In the genomic region with DNA sequence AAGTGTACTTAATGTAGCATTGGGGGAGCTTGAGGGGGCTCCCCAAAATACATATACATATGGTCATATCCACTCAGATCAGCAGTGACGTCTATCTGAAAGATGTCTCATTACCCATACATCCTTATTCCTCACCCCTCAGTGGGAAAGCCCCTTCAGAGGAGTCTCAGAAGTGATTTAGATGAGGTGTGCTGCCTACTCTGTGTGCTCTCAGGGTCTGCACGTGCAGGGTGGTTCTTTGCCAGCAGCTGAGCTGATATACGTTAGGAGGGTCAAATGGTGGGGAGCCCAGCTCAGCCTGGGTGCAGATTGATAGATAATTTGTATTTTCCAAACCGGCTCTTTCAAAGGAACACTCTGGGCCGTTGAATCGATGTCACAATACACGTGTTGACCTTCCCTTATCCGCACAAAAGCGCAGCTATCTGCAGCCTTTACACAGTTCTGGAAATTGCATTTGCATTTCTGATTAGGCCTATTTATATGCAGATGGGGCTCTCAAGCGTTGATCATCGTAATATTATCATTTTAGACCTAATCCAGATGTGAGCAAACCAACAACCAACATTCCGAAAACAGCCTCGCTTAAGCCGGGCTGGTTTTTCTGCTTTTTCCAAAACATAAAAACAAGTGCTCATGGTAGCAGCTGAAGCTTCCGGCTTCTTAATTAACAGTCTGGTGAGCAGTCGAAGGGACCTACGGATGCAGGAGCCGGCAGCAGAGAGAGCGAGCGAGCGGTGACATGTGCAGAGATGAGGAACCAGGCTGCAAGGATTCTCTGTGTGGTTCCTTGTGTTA, we compare ENCODE assay signal across 9 mouse cellular contexts.
DNase-seq lines count a peak whose midpoint lies in the region; ATAC-seq and TF ChIP-seq lines count a peak whose summit lies in the region.
"Had no signal": no experiment of that assay in that cellular context is flagged by ENCODE, and none has a peak within 500 bp of the region (broad histone marks: within the 10 kb centered on the region; RNA-seq: fewer than 3 reads in every experiment).

No protein-coding gene starts in this region.

- H3K27ac ChIP-seq in heart, embryonic 16.5 days (ENCODE audit: low read length): no peak overlapping the region

- H3K79me2 ChIP-seq in myocyte (ENCODE audit: control insufficient read depth, insufficient read depth): no peaks in the 10 kb centered on the region

- H3K27me3 ChIP-seq in heart, embryonic 16.5 days (ENCODE audit: control insufficient read depth, insufficient read depth, low read length): peaks cover 14% of the 10 kb centered on the region
- H3K27me3 ChIP-seq in myocyte (ENCODE audit: control insufficient read depth, insufficient read depth, insufficient read length): no peaks in the 10 kb centered on the region

- intact Hi-C loops in heart, postnatal 10 days (cut with DNase I): loop anchor here (1.0 to 5.0 kb wide), 2 partner anchors 100 to 431 kb away; no protein-coding TSS in a partner anchor

- H3K4me3 ChIP-seq in heart, embryonic 16.5 days (ENCODE audit: low read length): no peak overlapping the region; the same call in 1 of the 2 replicates
- no peak overlapping the region for H3K4me3 ChIP-seq in myocyte

- 16% methylated on average over 21 of the region's 21 CpGs for WGBS in heart, embryonic 16.5 days

- no peaks in the 10 kb centered on the region for H3K36me3 ChIP-seq in heart, embryonic 16.5 days (ENCODE audit: control insufficient read depth, insufficient read depth)
- H3K36me3 ChIP-seq in myocyte (ENCODE audit: control insufficient read depth, insufficient read depth): no peaks in the 10 kb centered on the region
- H3K36me3 ChIP-seq: G1E had no signal

- no peak for TF ChIP-seq POLR2A in myocyte (IDR thresholded peaks at IDR 0.05; ENCODE audit: insufficient read length, low read depth)

- no peak overlapping the region for H3ac ChIP-seq in myocyte (ENCODE audit: control insufficient read depth, insufficient read length)

- DNase-seq in heart, postnatal 10 days: no peak
- DNase-seq in R1 (ENCODE audit: low read depth, low spot score) (peak; percentile 18), MN1 (ENCODE audit: low spot score) (no peak)
- no peak for DNase-seq in adrenal gland, adult 2 months

- ATAC-seq in heart, embryonic 16.5 days (replicated peaks; ENCODE audit: extremely low read depth, insufficient read depth, low FRiP score): no peak
- ATAC-seq in granulocyte monocyte progenitor cell, adult 5-6 weeks (replicated peaks; ENCODE audit: poor library complexity, severe bottlenecking): peak; percentile 52; the same call in 1 of the 2 replicates
- ATAC-seq in erythroid progenitor cell, adult 5-6 weeks (replicated peaks; ENCODE audit: low FRiP score, poor library complexity, severe bottlenecking): no peak

- peaks cover 9% of the 10 kb centered on the region for H3K4me1 ChIP-seq in heart, embryonic 16.5 days (ENCODE audit: control insufficient read depth, insufficient read depth, low read length)

- no peaks in the 10 kb centered on the region for H3K9me3 ChIP-seq in heart, embryonic 16.5 days (replicated peaks; ENCODE audit: control insufficient read depth, low read length)
- H3K9me3 ChIP-seq: G1E had no signal

- peak overlapping the region; percentile 51 for H3K4me2 ChIP-seq in heart, embryonic 16.5 days (ENCODE audit: low read depth, low read length)
- H3K4me2 ChIP-seq in myocyte (ENCODE audit: low read depth): peak overlapping the region; percentile 66

- no peak overlapping the region for H3K9ac ChIP-seq in heart, embryonic 16.5 days (ENCODE audit: low read length)

TF ChIP-seq in myocyte, 11 proteins besides CTCF, POLR2A, EP300 and RAD21:
- TF ChIP-seq SRF (IDR thresholded peaks at IDR 0.05; ENCODE audit: control insufficient read depth, insufficient read length, low read depth): no peak
- TF ChIP-seq REST (IDR thresholded peaks at IDR 0.05; ENCODE audit: insufficient read depth, insufficient read length): no peak
- TF ChIP-seq USF1 (IDR thresholded peaks at IDR 0.05; ENCODE audit: low read depth): no peak
- no peak for TF ChIP-seq MYOD1 (IDR thresholded peaks at IDR 0.05; ENCODE audit: control insufficient read depth in 1 of 3, insufficient read length in 2 of 3, low read depth in 2 of 3)
- no peak for TF ChIP-seq TCF3 (IDR thresholded peaks at IDR 0.05; ENCODE audit: insufficient read length, low read depth)
- no peak for TF ChIP-seq CEBPB (IDR thresholded peaks at IDR 0.05; ENCODE audit: insufficient read depth, poor library complexity, severe bottlenecking)
- TF ChIP-seq MAX (IDR thresholded peaks at IDR 0.05; ENCODE audit: low read depth): no peak
- no peak for TF ChIP-seq E2F4 (IDR thresholded peaks at IDR 0.05; ENCODE audit: insufficient read depth)
- TF ChIP-seq MYOG (IDR thresholded peaks at IDR 0.05; ENCODE audit: control insufficient read depth in 1 of 3, insufficient read depth in 1 of 3, insufficient read length in 2 of 3, low read depth in 2 of 3): no peak
- TF ChIP-seq TCF12 (IDR thresholded peaks at IDR 0.05; ENCODE audit: insufficient read depth, poor library complexity, severe bottlenecking): no peak
- TF ChIP-seq POLR2AphosphoS2 (IDR thresholded peaks at IDR 0.05; ENCODE audit: insufficient read length, low read depth): no peak
